Mouse (Mus musculus) gastrocnemius, adult 2 months (tissue): ENCODE results near the gene Rasgrp3. TPM values are rescaled to one million over a fixed set of nuclear protein-coding genes. Genes with fewer than 3 reads are reported as not detected.

Experiments
- DNase-seq: peaks from one replicate; pipeline ENCODE4 v3.0.0; 2022
- H3K27ac ChIP-seq: fragments of 200-600 bp; 2 replicates; pipeline ENCODE4 v1.8.1; 2022; ENCODE audit warnings: mild to moderate bottlenecking
- H3K4me3 ChIP-seq: fragments of 200-600 bp; 2 replicates; pipeline ENCODE4 v1.8.1; 2022; ENCODE audit warnings: mild to moderate bottlenecking, moderate library complexity
- CTCF ChIP-seq: fragments of 200-600 bp; IDR thresholded peaks from 2 replicates; pipeline ENCODE4 v1.8.1; 2022; ENCODE audit warnings: antibody characterized with exemption, mild to moderate bottlenecking, moderate library complexity
- intact Hi-C: fragments of 180-260 bp; cut with DNase I; formaldehyde crosslinking; loops from one replicate; pipeline ENCODE4 v1.15.1; 2025
- total RNA-seq, 2 experiments: library from RNA; stranded (reverse); gene quantifications; 2 replicates each; pipeline ENCODE4 v1.2.3; 2021

Gene Rasgrp3
- total RNA-seq, 2 experiments from 2014 or later: 31.2 to 52.3 TPM

GRCm38 (mm10) chr17:75518181-75518901 is 82.6 kb downstream of the Rasgrp3 start:
- intact Hi-C loops: no loop called here
- Histone ChIP-seq H3K4me3 (no peak overlapping the region), H3K27ac (no peak overlapping the region; the same call in 1 of the 2 replicates)
- DNase-seq: no peak
- no peak for TF ChIP-seq CTCF

DNA sequence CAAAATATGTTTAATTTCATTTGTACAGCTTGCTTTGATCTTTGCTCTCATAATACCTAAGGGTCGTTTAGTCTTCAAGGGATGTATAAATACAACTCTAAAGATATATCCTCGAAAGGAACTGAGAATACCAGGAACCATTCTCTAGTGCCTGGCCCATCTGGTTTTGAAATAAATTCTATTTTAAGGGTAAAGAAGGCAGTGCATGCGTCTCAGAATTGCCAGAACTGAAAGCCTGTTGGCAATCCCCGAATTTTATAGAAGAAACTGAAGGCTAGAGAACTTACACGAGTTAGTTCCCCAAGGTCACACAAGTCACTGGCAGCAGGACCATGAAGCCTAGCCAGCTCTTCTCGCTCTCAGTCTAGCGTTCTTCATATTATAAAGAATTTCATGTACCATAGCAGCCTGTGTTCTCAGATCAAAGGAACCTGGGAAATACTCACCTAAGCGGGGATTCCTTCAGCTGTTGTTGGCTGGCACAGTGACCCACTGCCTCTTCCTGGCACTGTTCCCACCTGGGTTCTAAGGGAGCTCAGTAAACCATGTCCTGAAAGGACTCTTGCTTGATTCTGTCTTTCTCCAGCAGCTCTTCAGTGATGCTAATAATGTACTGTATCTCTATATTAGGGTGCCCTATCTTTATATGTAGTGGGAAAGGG is 83.7 kb downstream of the Rasgrp3 start:
- intact Hi-C loops: no loop called here
- TF ChIP-seq CTCF: no peak
- DNase-seq: no peak
- H3K27ac ChIP-seq: peak overlapping the region; percentile 48
- no peak overlapping the region for H3K4me3 ChIP-seq

GRCm38 (mm10) chr17:75521236-75521842 is 85.6 kb downstream of the Rasgrp3 start:
- no peak for TF ChIP-seq CTCF
- intact Hi-C loops: no loop called here
- H3K27ac ChIP-seq: no peak overlapping the region
- DNase-seq: no peak
- H3K4me3 ChIP-seq: no peak overlapping the region

DNA sequence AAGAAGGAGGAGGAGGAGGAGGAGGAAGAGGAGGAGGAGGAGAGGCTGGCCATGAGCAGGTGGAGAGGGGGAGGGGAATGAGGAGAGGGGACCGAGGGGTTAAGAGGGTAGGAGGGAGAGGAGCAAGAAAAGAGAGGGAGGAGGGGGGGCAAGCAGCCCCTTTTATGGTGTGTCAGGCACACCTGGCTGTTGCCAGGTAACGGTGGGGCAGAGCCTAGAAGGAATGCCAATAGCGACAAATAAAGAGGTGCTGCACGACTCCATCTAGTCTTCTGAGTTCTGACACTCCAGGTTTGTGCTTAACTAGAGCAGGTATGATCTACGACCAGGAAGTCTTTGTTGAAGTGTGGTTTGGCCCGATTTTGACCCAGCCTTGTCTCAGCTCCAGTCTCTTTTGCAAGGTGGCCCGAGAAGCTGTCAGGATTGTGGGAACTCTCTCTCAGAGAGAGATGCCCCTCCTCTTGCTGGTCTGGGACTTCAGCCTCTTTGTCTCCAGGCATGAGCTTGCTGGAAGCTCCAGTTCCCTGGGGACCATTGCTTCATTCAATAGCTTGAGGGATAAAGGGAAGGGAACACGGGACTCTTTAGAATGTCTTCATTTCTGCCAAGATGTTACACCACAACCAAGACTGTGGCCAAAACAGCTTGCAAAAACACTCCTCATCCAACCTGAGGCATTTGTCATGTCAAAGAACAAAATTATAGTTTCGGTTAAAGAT is 86.8 kb downstream of the Rasgrp3 start:
- no peak for TF ChIP-seq CTCF

DNA sequence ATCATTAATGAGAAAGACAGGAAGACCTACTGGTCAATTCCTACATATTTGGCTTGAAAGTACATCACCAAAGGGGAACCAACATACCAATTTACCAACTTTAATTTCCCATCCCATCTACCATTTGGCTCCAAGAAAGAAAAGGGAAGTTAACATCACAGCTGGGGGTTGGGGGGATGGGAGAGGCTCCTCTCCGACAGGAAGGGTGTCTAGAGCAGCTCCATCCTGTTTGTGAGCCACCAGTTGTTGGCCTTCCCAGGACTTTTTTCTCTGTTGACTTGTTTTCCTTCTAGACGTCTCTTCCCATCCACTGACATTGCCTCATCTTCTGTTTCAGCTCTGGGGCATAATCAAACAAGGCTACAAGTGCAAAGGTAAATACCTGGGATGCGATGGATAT is 88.1 kb downstream of the Rasgrp3 start:
- TF ChIP-seq CTCF: no peak
- Histone ChIP-seq H3K27ac (peak overlapping the region; percentile 68), H3K4me3 (no peak overlapping the region)
- intact Hi-C loops: no loop called here
- peak; percentile 42 for DNase-seq

More for the DNA sequence above, 86.8 kb downstream of the Rasgrp3 start:
- intact Hi-C loops: no loop called here
- no peak overlapping the region for H3K4me3 ChIP-seq
- peak overlapping the region; percentile 68 for H3K27ac ChIP-seq
- peak; percentile 71 for DNase-seq

DNA sequence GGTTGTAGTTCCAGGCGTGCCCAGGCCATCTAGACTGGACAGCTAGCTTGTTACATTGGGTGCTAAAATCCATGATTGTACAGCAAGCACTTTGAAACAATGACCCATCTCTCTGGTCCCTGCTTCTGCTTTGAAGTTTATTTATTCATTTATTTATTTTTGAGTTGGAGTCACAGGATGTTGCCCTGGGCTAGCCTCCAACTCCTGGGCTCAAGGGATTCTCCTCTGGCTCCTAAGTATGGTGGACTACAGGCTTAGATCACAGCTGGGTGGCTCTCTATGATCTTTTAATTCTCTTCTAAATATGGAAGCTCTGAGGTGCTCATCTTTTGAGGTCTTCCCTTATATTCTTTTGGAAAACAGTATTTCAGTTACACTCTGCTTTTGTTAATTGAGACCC is 90.7 kb downstream of the Rasgrp3 start:
- no peak overlapping the region for H3K4me3 ChIP-seq
- no peak for TF ChIP-seq CTCF
- intact Hi-C loops: no loop called here
- peak; percentile 44 for DNase-seq
- H3K27ac ChIP-seq: peak overlapping the region; percentile 41

DNA sequence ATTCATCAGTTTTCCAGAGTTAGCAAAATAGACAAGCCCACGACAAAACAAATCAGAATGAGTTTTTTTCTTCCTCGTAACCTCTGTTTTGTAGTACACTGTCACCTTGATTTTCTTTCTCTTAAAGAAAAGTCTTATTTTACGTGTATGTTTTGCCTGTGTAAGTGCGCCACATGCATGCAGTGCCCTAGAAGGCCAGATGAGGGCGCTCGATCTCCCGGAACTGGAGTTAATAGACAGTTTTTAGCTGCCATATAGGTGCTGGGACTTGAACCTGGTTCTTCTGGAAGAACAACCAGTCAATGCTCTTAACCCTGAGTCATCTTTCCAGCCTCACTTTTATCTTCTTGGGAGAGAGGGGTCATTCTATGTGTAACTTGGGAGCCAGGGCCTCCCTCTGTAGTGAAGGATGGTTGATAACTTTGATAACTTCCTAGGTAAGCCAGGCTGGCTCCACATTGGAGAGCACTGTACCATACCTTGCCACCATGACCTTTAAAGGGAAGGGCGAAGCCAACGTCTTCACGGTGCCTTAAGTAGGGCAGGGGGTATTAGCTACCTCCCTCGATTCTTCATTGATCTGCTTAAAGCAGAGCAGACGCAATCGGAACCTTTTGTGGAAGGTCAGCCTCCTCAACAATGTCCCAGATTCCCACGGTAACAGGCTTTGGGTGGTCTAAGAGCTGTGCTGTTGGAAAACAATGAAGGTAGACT is 93.7 kb downstream of the Rasgrp3 start:
- peak; percentile 34; the same call in 1 of the 2 replicates for TF ChIP-seq CTCF
- DNase-seq: no peak
- no peak overlapping the region for H3K4me3 ChIP-seq
- intact Hi-C loops: no loop called here
- no peak overlapping the region for H3K27ac ChIP-seq

- intact Hi-C loops: loop anchor here (10.0 kb wide), 1 partner anchor 128 kb away; no protein-coding TSS in a partner anchor
- Histone ChIP-seq H3K4me3 (no peak overlapping the region), H3K27ac (no peak overlapping the region)
- TF ChIP-seq CTCF: no peak
- no peak for DNase-seq
Measured at GRCm38 (mm10) chr17:75532469-75532986, 96.8 kb downstream of the Rasgrp3 start.

- no peak for DNase-seq
- Histone ChIP-seq H3K4me3 (no peak overlapping the region), H3K27ac (no peak overlapping the region)
- intact Hi-C loops: loop anchor here (10.0 kb wide), 1 partner anchor 130 kb away; no protein-coding TSS in a partner anchor
- TF ChIP-seq CTCF: no peak
Measured at GRCm38 (mm10) chr17:75534314-75535020, 98.8 kb downstream of the Rasgrp3 start.

GRCm38 (mm10) chr17:75535612-75536011 is 99.9 kb downstream of the Rasgrp3 start:
- intact Hi-C loops: loop anchor here (2.0 to 10.0 kb wide), 2 partner anchors 131 to 163 kb away; no protein-coding TSS in a partner anchor
- DNase-seq: no peak
- Histone ChIP-seq H3K4me3 (no peak overlapping the region), H3K27ac (no peak overlapping the region)
- no peak for TF ChIP-seq CTCF
